In the genomic region with DNA sequence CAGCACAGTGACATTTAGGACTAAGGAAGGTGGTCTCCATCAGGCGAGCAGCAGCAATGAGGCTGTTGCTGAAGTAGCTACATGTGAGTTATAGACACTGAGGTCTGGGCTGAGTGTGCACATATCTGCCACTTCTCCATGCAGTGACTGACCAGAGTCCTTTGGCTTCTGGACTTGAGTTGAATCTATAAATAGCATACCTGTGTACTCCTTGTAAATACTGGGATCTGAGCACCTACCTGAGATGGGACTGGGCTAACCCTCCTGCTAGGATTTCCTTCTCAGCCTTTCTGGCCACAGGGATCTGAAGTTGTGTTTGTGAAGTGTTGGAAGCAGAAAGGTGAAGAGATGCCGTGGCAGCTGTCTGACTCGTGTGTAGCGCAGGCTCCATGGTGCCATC, we compare ENCODE assay signal across 28 mouse cellular contexts. TPM values are rescaled to one million over a fixed set of nuclear protein-coding genes. Genes with fewer than 3 reads are reported as not detected.
"Had no signal": no experiment of that assay in that cellular context is flagged by ENCODE, and none has a peak within 500 bp of the region (broad histone marks: within the 10 kb centered on the region; RNA-seq: fewer than 3 reads in every experiment).

No protein-coding gene starts in this region.

- H3K9me3 ChIP-seq: embryonic facial prominence, embryonic 10.5 days; embryonic facial prominence, embryonic 12.5 days; embryonic facial prominence, embryonic 13.5 days; embryonic facial prominence, embryonic 15.5 days; forebrain, embryonic 10.5 days; forebrain, embryonic 12.5 days; forebrain, embryonic 13.5 days; forebrain, embryonic 15.5 days had no signal

- ATAC-seq: forebrain, embryonic 13.5 days; forebrain, embryonic 14.5 days; forebrain, embryonic 15.5 days; forebrain, embryonic 16.5 days; forebrain, postnatal 0 days had no signal

- H3K9ac ChIP-seq: embryonic facial prominence, embryonic 12.5 days; embryonic facial prominence, embryonic 13.5 days; embryonic facial prominence, embryonic 15.5 days; forebrain, embryonic 12.5 days; forebrain, embryonic 13.5 days; forebrain, embryonic 15.5 days; forebrain, postnatal 0 days had no signal

- H3K4me2 ChIP-seq: embryonic facial prominence, embryonic 12.5 days; embryonic facial prominence, embryonic 13.5 days; embryonic facial prominence, embryonic 15.5 days; forebrain, embryonic 12.5 days; forebrain, embryonic 13.5 days; forebrain, embryonic 15.5 days had no signal

- H3K27ac ChIP-seq: embryonic facial prominence, embryonic 10.5 days; embryonic facial prominence, embryonic 12.5 days; embryonic facial prominence, embryonic 13.5 days; embryonic facial prominence, embryonic 15.5 days; forebrain, embryonic 10.5 days; forebrain, embryonic 13.5 days; forebrain, embryonic 15.5 days; gastrocnemius, adult 2 months; heart, adult 2 months had no signal

- H3K4me3 ChIP-seq: embryonic facial prominence, embryonic 10.5 days; embryonic facial prominence, embryonic 12.5 days; embryonic facial prominence, embryonic 13.5 days; embryonic facial prominence, embryonic 15.5 days; erythroblast, embryonic 14.5 days; forebrain, embryonic 10.5 days; forebrain, embryonic 12.5 days; forebrain, embryonic 13.5 days; forebrain, embryonic 15.5 days; gastrocnemius, adult 2 months; heart, adult 2 months had no signal

- H3K27me3 ChIP-seq: embryonic facial prominence, embryonic 12.5 days; embryonic facial prominence, embryonic 13.5 days; embryonic facial prominence, embryonic 15.5 days; forebrain, embryonic 12.5 days; forebrain, embryonic 13.5 days; forebrain, embryonic 15.5 days had no signal

- H3K4me1 ChIP-seq: embryonic facial prominence, embryonic 10.5 days; embryonic facial prominence, embryonic 12.5 days; embryonic facial prominence, embryonic 13.5 days; embryonic facial prominence, embryonic 15.5 days had no signal

- DNase-seq: cerebellum, adult 9-11 months; cerebellum, postnatal 10 days; cerebellum, postnatal 14 days; embryo, embryonic 11 days; forebrain, postnatal 0 days; gastrocnemius, adult 2 months; gastrocnemius, postnatal 10 days; gastrocnemius, postnatal 14 days; gastrocnemius, postnatal 25 days; gastrocnemius, postnatal 36 days; heart, adult 11 months; heart, adult 18-20 months; heart, adult 2 months had no signal

RNA-seq across cellular contexts. Expression of a gene that starts 7.1 kb away (rescaled TPM):
- polyA plus RNA-seq: cortical plate, adult 2 months; embryonic facial prominence, embryonic 10.5 days; embryonic facial prominence, embryonic 11.5 days; embryonic facial prominence, embryonic 13.5 days; embryonic facial prominence, embryonic 14.5 days; embryonic facial prominence, embryonic 15.5 days; erythroblast, embryonic 14.5 days; forebrain, embryonic 10.5 days; forebrain, embryonic 12.5 days; forebrain, embryonic 14.5 days; frontal cortex, adult 2 months; heart, adult 2 months had no signal
